In genomic region chr8:3392293-3392692, GRCm38 (mm10) we compare ENCODE assay signal across 7 mouse cellular contexts. TPM values are rescaled to one million over a fixed set of nuclear protein-coding genes. Genes with fewer than 3 reads are reported as not detected.
DNase-seq lines count a peak whose midpoint lies in the region; ATAC-seq lines count a peak whose summit lies in the region.

No protein-coding gene starts in this region.

- peak overlapping the region; percentile 58 for H3K4me2 ChIP-seq in lung, embryonic 16.5 days (ENCODE audit: low read depth, low read length)
- H3K4me2 ChIP-seq in forebrain, embryonic 13.5 days = peak overlapping the region; percentile 86
- peak overlapping the region; percentile 72 for H3K4me2 ChIP-seq in limb, embryonic 15.5 days
- peak overlapping the region; percentile 87 for H3K4me2 ChIP-seq in stomach, embryonic 14.5 days (replicated peaks; ENCODE audit: low read depth, low read length)

- 36% methylated on average over 4 of the region's 4 CpGs for WGBS in lung, embryonic 16.5 days
- whole genome bisulfite sequencing in forebrain, embryonic 13.5 days = 57% methylated on average over 4 of the region's 4 CpGs
- WGBS in limb, embryonic 15.5 days = 49% methylated on average over 4 of the region's 4 CpGs
- WGBS in stomach, embryonic 14.5 days = 37% methylated on average over 4 of the region's 4 CpGs

- peak overlapping the region; percentile 56 for H3K4me3 ChIP-seq in lung, embryonic 16.5 days (ENCODE audit: low read length)
- H3K4me3 ChIP-seq in forebrain, embryonic 13.5 days = peak overlapping the region; percentile 74
- H3K4me3 ChIP-seq in limb, embryonic 15.5 days = peak overlapping the region; percentile 81
- H3K4me3 ChIP-seq in stomach, embryonic 14.5 days (ENCODE audit: low read depth, low read length) = peak overlapping the region; percentile 65

- H3K9me3 ChIP-seq in lung, embryonic 16.5 days (ENCODE audit: control insufficient read depth, low read length) = no peaks in the 10 kb centered on the region
- H3K9me3 ChIP-seq in forebrain, embryonic 13.5 days (replicated peaks) = no peaks in the 10 kb centered on the region
- no peaks in the 10 kb centered on the region for H3K9me3 ChIP-seq in limb, embryonic 15.5 days
- no peaks in the 10 kb centered on the region for H3K9me3 ChIP-seq in stomach, embryonic 14.5 days (ENCODE audit: control insufficient read depth, low read depth, low read length)

- no peak for ATAC-seq in lung, embryonic 16.5 days (ENCODE audit: low read depth)
- ATAC-seq in forebrain, embryonic 13.5 days = no peak
- ATAC-seq in limb, embryonic 15.5 days (ENCODE audit: insufficient number of reproducible peaks, low FRiP score, low TSS enrichment, low read depth) = no peak
- ATAC-seq in stomach, embryonic 14.5 days (ENCODE audit: insufficient number of reproducible peaks, insufficient read depth, low FRiP score, low read depth) = no peak

- no peak for DNase-seq in lung, postnatal 25 days (ENCODE audit: low spot score)
- DNase-seq in adrenal gland, adult (ENCODE audit: inconsistent age in 2 of 2, low spot score in 1 of 2) = no peak
- no peak for DNase-seq in retina, embryonic 14.5 days (ENCODE audit: low spot score)

- peaks cover 14% of the 10 kb centered on the region for H3K4me1 ChIP-seq in lung, embryonic 16.5 days (replicated peaks; ENCODE audit: control insufficient read depth, insufficient read depth, low read length)
- peaks cover 28% of the 10 kb centered on the region for H3K4me1 ChIP-seq in forebrain, embryonic 13.5 days
- H3K4me1 ChIP-seq in limb, embryonic 15.5 days = peaks cover 22% of the 10 kb centered on the region
- peaks cover 12% of the 10 kb centered on the region; the same call in 1 of the 2 replicates for H3K4me1 ChIP-seq in stomach, embryonic 14.5 days (ENCODE audit: control insufficient read depth, insufficient read depth, low read length)

- no peaks in the 10 kb centered on the region for H3K27me3 ChIP-seq in lung, embryonic 16.5 days (ENCODE audit: control insufficient read depth, insufficient read depth, low read depth, low read length)
- H3K27me3 ChIP-seq in forebrain, embryonic 13.5 days = no peaks in the 10 kb centered on the region
- H3K27me3 ChIP-seq in limb, embryonic 15.5 days = no peaks in the 10 kb centered on the region
- H3K27me3 ChIP-seq in stomach, embryonic 14.5 days (ENCODE audit: control insufficient read depth, insufficient read depth, low read length) = no peaks in the 10 kb centered on the region

- no peak overlapping the region for H3K27ac ChIP-seq in lung, embryonic 16.5 days (ENCODE audit: low read length)
- no peak overlapping the region for H3K27ac ChIP-seq in forebrain, embryonic 13.5 days
- H3K27ac ChIP-seq in limb, embryonic 15.5 days = peak overlapping the region; percentile 33; the same call in 1 of the 2 replicates
- no peak overlapping the region for H3K27ac ChIP-seq in stomach, embryonic 14.5 days (ENCODE audit: low read length)

- H3K9ac ChIP-seq in lung, embryonic 16.5 days (ENCODE audit: low read length) = peak overlapping the region; percentile 70
- H3K9ac ChIP-seq in forebrain, embryonic 13.5 days = peak overlapping the region; percentile 82
- H3K9ac ChIP-seq in limb, embryonic 15.5 days = peak overlapping the region; percentile 75
- no peak overlapping the region for H3K9ac ChIP-seq in stomach, embryonic 14.5 days (replicated peaks; ENCODE audit: low read depth, low read length)

- no peaks in the 10 kb centered on the region for H3K36me3 ChIP-seq in lung, embryonic 16.5 days (ENCODE audit: control insufficient read depth, insufficient read depth, low read length)
- H3K36me3 ChIP-seq in forebrain, embryonic 13.5 days (ENCODE audit: poor library complexity, severe bottlenecking) = peaks cover 9% of the 10 kb centered on the region; the same call in 1 of the 2 replicates
- H3K36me3 ChIP-seq in limb, embryonic 15.5 days = 0 out of 2 replicates have a peak, but pooled peaks cover 5% of the 10 kb centered on the region
- no peaks in the 10 kb centered on the region for H3K36me3 ChIP-seq in stomach, embryonic 14.5 days (ENCODE audit: control insufficient read depth, insufficient read depth, low read length)

RNA-seq across cellular contexts. Expression of gene Arhgef18, which starts 0.5 kb away (rescaled TPM):
- polyA plus RNA-seq in lung, embryonic 16.5 days (2015; fragmentation: Nextera tagmentation; extraction: Ambion mirVana) = 6.9 and 7.6 TPM in 2 replicates
- 11.1 and 11.7 TPM in 2 replicates for polyA plus RNA-seq in forebrain, embryonic 13.5 days (2015; fragmentation: Nextera tagmentation; extraction: Ambion mirVana)
- polyA plus RNA-seq in limb, embryonic 15.5 days (2015; fragmentation: Nextera tagmentation; extraction: Ambion mirVana) = 8.4 and 9.0 TPM in 2 replicates
- 9.6 and 13.2 TPM in 2 replicates for polyA plus RNA-seq in stomach, embryonic 14.5 days (2014; fragmentation: Nextera tagmentation; extraction: Ambion mirVana)

RNA-seq across cellular contexts. Expression of gene A430078G23Rik, which starts 39.1 kb away (rescaled TPM):
- 0.20 and 0.70 TPM in 2 replicates for polyA plus RNA-seq in lung, embryonic 16.5 days (2015; fragmentation: Nextera tagmentation; extraction: Ambion mirVana)
- polyA plus RNA-seq in forebrain, embryonic 13.5 days (2015; fragmentation: Nextera tagmentation; extraction: Ambion mirVana) = 0.23 TPM in 1 of 2 replicates, not detected in the other
- 0.20 and 0.32 TPM in 2 replicates for polyA plus RNA-seq in limb, embryonic 15.5 days (2015; fragmentation: Nextera tagmentation; extraction: Ambion mirVana)
- polyA plus RNA-seq in stomach, embryonic 14.5 days (2014; fragmentation: Nextera tagmentation; extraction: Ambion mirVana) = 0.27 and 0.39 TPM in 2 replicates
